In genomic region chrX:170010581-170011528, GRCm38 (mm10) we compare ENCODE assay signal across 8 mouse cellular contexts. TPM values are rescaled to one million over a fixed set of nuclear protein-coding genes. Genes with fewer than 3 reads are reported as not detected.
DNase-seq lines count a peak whose midpoint lies in the region; ATAC-seq and TF ChIP-seq lines count a peak whose summit lies in the region.
"Not testable (repeated sequence)": the region's sequence is repeated elsewhere in the genome, so short reads cannot be mapped to it uniquely, and the experiment has no call there.

No protein-coding gene starts in this region.

- not testable (repeated sequence) for ATAC-seq in G1E (ENCODE audit: extremely low read depth, insufficient number of reproducible peaks, low FRiP score, poor library complexity, severe bottlenecking)
- peak; percentile 15 for ATAC-seq in forebrain, embryonic 15.5 days (replicated peaks)
- ATAC-seq in megakaryocyte, adult 5-6 weeks (ENCODE audit: poor library complexity, severe bottlenecking) = peak; percentile 2

- H3K9ac ChIP-seq in forebrain, embryonic 15.5 days (replicated peaks) = not testable (repeated sequence)

- not testable (repeated sequence) for H3K36me3 ChIP-seq in G1E (replicated peaks); forebrain, embryonic 15.5 days
- peaks cover 17% of the 10 kb centered on the region for H3K36me3 ChIP-seq in hindbrain, embryonic 10.5 days

- peak overlapping the region; percentile 71 for H3K4me3 ChIP-seq in G1E (ENCODE audit: low read depth, low read length)
- not testable (repeated sequence) for H3K4me3 ChIP-seq in forebrain, embryonic 15.5 days
- H3K4me3 ChIP-seq in hindbrain, embryonic 10.5 days = peak overlapping the region; percentile 56

- not testable (repeated sequence) for H3K27ac ChIP-seq in forebrain, embryonic 15.5 days (replicated peaks); hindbrain, embryonic 10.5 days

- not testable (repeated sequence) for H3K27me3 ChIP-seq in G1E (ENCODE audit: insufficient read depth, low read length); forebrain, embryonic 15.5 days; hindbrain, embryonic 10.5 days (ENCODE audit: insufficient read depth, poor library complexity, severe bottlenecking)

- peak overlapping the region; percentile 21; the same call in 1 of the 2 replicates for H3K4me2 ChIP-seq in forebrain, embryonic 15.5 days (replicated peaks)

- TF ChIP-seq CTCF in G1E (IDR thresholded peaks at IDR 0.05; ENCODE audit: low read depth, low read length) = not testable (repeated sequence)

- H3K4me1 ChIP-seq in G1E (ENCODE audit: insufficient read depth, low read depth, low read length); forebrain, embryonic 15.5 days: not testable (repeated sequence)
- H3K4me1 ChIP-seq in hindbrain, embryonic 10.5 days (replicated peaks) = peaks cover 21% of the 10 kb centered on the region

- DNase-seq in G1E (ENCODE audit: low spot score) = peak; percentile 95
- DNase-seq in cerebellum, adult 8-10 months = peak; percentile 73
- DNase-seq in hindbrain, embryonic 10.5 days (ENCODE audit: low spot score) = peak; percentile 55
- DNase-seq in layer of hippocampus, postnatal 10 days (ENCODE audit: low spot score in 2 of 2) = peak; percentile 70 to 80
- DNase-seq in retina, postnatal 1 day = peak; percentile 90
- peak; percentile 82 for DNase-seq in urinary bladder, adult 2 months (ENCODE audit: low spot score)

- peaks cover 12% of the 10 kb centered on the region for H3K9me3 ChIP-seq in G1E (replicated peaks)
- peaks cover 13% of the 10 kb centered on the region for H3K9me3 ChIP-seq in forebrain, embryonic 15.5 days
- peaks cover 49% of the 10 kb centered on the region for H3K9me3 ChIP-seq in hindbrain, embryonic 10.5 days

- WGBS in forebrain, embryonic 15.5 days = 83% methylated on average over 97 of the region's 97 CpGs
- WGBS in hindbrain, embryonic 10.5 days = 86% methylated on average over 97 of the region's 97 CpGs

RNA-seq across cellular contexts. Expression of gene Gm21887, which starts 1.4 kb away (rescaled TPM):
- total RNA-seq in G1E (2014; fragmentation: Nextera tagmentation) (163 and 204 TPM in 2 replicates), G1E (2017) (35.4 and 44.4 TPM in 2 replicates)
- 300 and 429 TPM in 2 replicates for polyA plus RNA-seq in G1E (2012)
- polyA plus RNA-seq in forebrain, embryonic 15.5 days (2015; fragmentation: Nextera tagmentation; extraction: Ambion mirVana) = 189 and 242 TPM in 2 replicates
- polyA plus RNA-seq in hindbrain, embryonic 10.5 days (2016; fragmentation: Nextera tagmentation; extraction: Ambion mirVana) = 229 and 264 TPM in 2 replicates
- 100 to 1,000 TPM; 327 to 366 TPM for total RNA-seq in layer of hippocampus, postnatal 10 days (2021)
- 28.5 and 29.2 TPM in 2 replicates for total RNA-seq in megakaryocyte, adult 5-6 weeks (2015)
- 38.0 and 59.3 TPM in 2 replicates for total RNA-seq in megakaryocyte, adult 5-6 weeks (2017)
- polyA plus RNA-seq in urinary bladder, adult 2 months (2012; rRNA removed) = 220 and 239 TPM in 2 replicates
